In genomic region chr5:89120881-89121280, GRCm38 (mm10) we compare ENCODE assay signal across 23 mouse cellular contexts.
DNase-seq lines count a peak whose midpoint lies in the region; TF ChIP-seq lines count a peak whose summit lies in the region.
"Had no signal": no experiment of that assay in that cellular context is flagged by ENCODE, and none has a peak within 500 bp of the region (broad histone marks: within the 10 kb centered on the region; RNA-seq: fewer than 3 reads in every experiment).

No protein-coding gene starts in this region.

- peak overlapping the region; percentile 70 for H3K27ac ChIP-seq in layer of hippocampus, adult 2 months
- H3K27ac ChIP-seq in olfactory bulb, adult 2 months (ENCODE audit: insufficient read depth, low read depth, low read length): peak overlapping the region; percentile 7; the same call in 1 of the 2 replicates
- H3K27ac ChIP-seq: forebrain, embryonic 10.5 days; forebrain, embryonic 13.5 days; gastrocnemius, adult 2 months; heart, embryonic 10.5 days; heart, embryonic 13.5 days; hindbrain, embryonic 14.5 days; hindbrain, postnatal 0 days had no signal

- 30% methylated on average over 1 of the region's 1 CpGs for WGBS in olfactory bulb, adult 2 months

- TF ChIP-seq CTCF in layer of hippocampus, adult 2 months (conservative IDR thresholded peaks at IDR 0.05): no peak
- TF ChIP-seq CTCF in olfactory bulb, adult 2 months (IDR thresholded peaks at IDR 0.05; ENCODE audit: insufficient read depth, low read depth, low read length): no peak

- H3K4me3 ChIP-seq in layer of hippocampus, adult 2 months: no peak overlapping the region
- no peak overlapping the region for H3K4me3 ChIP-seq in olfactory bulb, adult 2 months (ENCODE audit: insufficient read depth, low read depth, low read length)
- H3K4me3 ChIP-seq: forebrain, embryonic 10.5 days; forebrain, embryonic 13.5 days; gastrocnemius, adult 2 months; heart, embryonic 10.5 days; heart, embryonic 13.5 days had no signal

- peaks cover 8% of the 10 kb centered on the region for H3K4me1 ChIP-seq in olfactory bulb, adult 2 months (ENCODE audit: control insufficient read depth, insufficient read depth, low read length)
- H3K4me1 ChIP-seq: forebrain, embryonic 10.5 days; forebrain, embryonic 13.5 days; heart, embryonic 10.5 days had no signal

- TF ChIP-seq POLR2A in olfactory bulb, adult 2 months (IDR thresholded peaks at IDR 0.05; ENCODE audit: insufficient read depth, low read depth, low read length): no peak

- peak; percentile 36 to 50 for DNase-seq in frontal cortex, postnatal 36 days (ENCODE audit: low spot score in 2 of 2)
- DNase-seq in frontal cortex, postnatal 14 days (ENCODE audit: low spot score in 2 of 2): no peak
- no peak for DNase-seq in layer of hippocampus, adult 2 months (ENCODE audit: low spot score in 2 of 2)
- DNase-seq in layer of hippocampus, postnatal 10 days (ENCODE audit: low spot score in 2 of 2): no peak
- DNase-seq in lung, postnatal 36 days: no peak
- DNase-seq: adrenal gland, adult 2 months; adrenal gland, postnatal 14 days; B cell, adult 2 months; cerebellum, adult 18-20 months; cerebellum, adult 9-10 months; cerebellum, postnatal 14 days; gastrocnemius, adult 2 months; gastrocnemius, postnatal 14 days; heart, adult 18-20 months; heart, postnatal 14 days; heart, postnatal 4 days had no signal

Comparison
In these comparisons a context has a peak if more than half of its experiments do, and no peak if none do; other contexts are left out.
1. DNase-seq: peak in frontal cortex, postnatal 36 days (2 of 2); none in frontal cortex, postnatal 14 days (0 of 2), layer of hippocampus, adult 2 months (0 of 2), layer of hippocampus, postnatal 10 days (0 of 2) and lung, postnatal 36 days (single experiment).